Mouse (Mus musculus) heart, embryonic 16.5 days (tissue): ENCODE data around the gene Ipo9. TPM values are rescaled to one million over a fixed set of nuclear protein-coding genes. Genes with fewer than 3 reads are reported as not detected.

ENCODE experiments used
- ATAC-seq: fragments of 200-750 bp; cut with Nextera tagmentation; replicated peaks from 2 replicates; pipeline ENCODE4 v1.8.0; 2017; ENCODE audit warnings: moderate number of reproducible peaks; ENCODE audit not compliant: insufficient read depth, low FRiP score; ENCODE audit errors: extremely low read depth
- H3K27ac ChIP-seq: fragments of 300-500 bp; sonication (generic); 2 replicates; pipeline ENCODE4 v1.5.1; 2014; ENCODE audit warnings: mild to moderate bottlenecking, low read length, control low read depth, moderate library complexity
- H3K27me3 ChIP-seq: fragments of 300-500 bp; sonication (generic); 2 replicates; pipeline ENCODE4 v1.6.1; 2014; ENCODE audit warnings: low read length, mixed read lengths; ENCODE audit not compliant: control insufficient read depth, insufficient read depth
- H3K36me3 ChIP-seq: fragments of 300-500 bp; sonication (generic); 2 replicates; pipeline ENCODE4 v1.6.1; 2014; ENCODE audit not compliant: control insufficient read depth, insufficient read depth
- H3K4me1 ChIP-seq: fragments of 300-500 bp; sonication (generic); 2 replicates; pipeline ENCODE4 v1.6.1; 2014; ENCODE audit warnings: low read length, mixed read lengths; ENCODE audit not compliant: control insufficient read depth, insufficient read depth
- H3K4me2 ChIP-seq: fragments of 300-500 bp; sonication (generic); 2 replicates; pipeline ENCODE4 v1.6.1; 2014; ENCODE audit warnings: low read depth, mild to moderate bottlenecking, control low read depth, low read length
- H3K4me3 ChIP-seq: fragments of 300-500 bp; sonication (generic); 2 replicates; pipeline ENCODE4 v1.5.1; 2014; ENCODE audit warnings: mild to moderate bottlenecking, control low read depth, low read length
- H3K9ac ChIP-seq: fragments of 300-500 bp; sonication (generic); 2 replicates; pipeline ENCODE4 v1.6.1; 2014; ENCODE audit warnings: low read length, control low read depth
- H3K9me3 ChIP-seq: fragments of 300-500 bp; sonication (generic); replicated peaks from 2 replicates; pipeline ENCODE4 v1.6.1; 2016; ENCODE audit warnings: low read length; ENCODE audit not compliant: control insufficient read depth
- WGBS: fragments of 180-500 bp; shearing (Covaris S2); extraction: QIAGEN DNeasy Blood & Tissue Kit; methylation state at CpG from one replicate; pipeline ENCODE4 v1.1.7; 2014; 5-methylcytosine and 5-hydroxymethylcytosine counted together
- polyA plus RNA-seq: library from polyadenylated mRNA; unstranded; fragments of >200 nt; fragmentation: Nextera tagmentation; extraction: Ambion mirVana; gene quantifications from 2 replicates; pipeline ENCODE4 v1.2.1, GENCODE M21; 2015

The Ipo9 gene
- polyA plus RNA-seq, 1 experiment from 2014 or later: 58.1 TPM

GRCm38 (mm10) chr1:135413996-135414395 lies 16.3 kb downstream of the Ipo9 start:
- Histone ChIP-seq H3K36me3 (peaks cover 52% of the 10 kb centered on the region), H3K9me3 (no peaks in the 10 kb centered on the region), H3K4me2 (0 out of 2 replicates have a peak overlapping the region, but pooled peaks have one; percentile 2), H3K9ac (no peak overlapping the region), H3K4me1 (peaks cover 24% of the 10 kb centered on the region), H3K4me3 (no peak overlapping the region), H3K27ac (peak overlapping the region; percentile 72), H3K27me3 (no peaks in the 10 kb centered on the region)
- no peak for ATAC-seq

- Histone ChIP-seq H3K9ac (no peak overlapping the region), H3K27me3 (no peaks in the 10 kb centered on the region), H3K4me1 (peaks cover 24% of the 10 kb centered on the region), H3K27ac (peak overlapping the region; percentile 84; the same call in 1 of the 2 replicates), H3K4me2 (no peak overlapping the region), H3K9me3 (no peaks in the 10 kb centered on the region), H3K4me3 (no peak overlapping the region), H3K36me3 (peaks cover 51% of the 10 kb centered on the region)
- WGBS: 84% methylated on average over 4 of the region's 4 CpGs
- ATAC-seq: no peak
These were observed 18.2 kb downstream of the Ipo9 start for GRCm38 (mm10) chr1:135412130-135412529.

GRCm38 (mm10) chr1:135410967-135411366 lies 19.3 kb downstream of the Ipo9 start:
- Histone ChIP-seq H3K27me3 (no peaks in the 10 kb centered on the region), H3K4me1 (peaks cover 24% of the 10 kb centered on the region), H3K9me3 (no peaks in the 10 kb centered on the region), H3K36me3 (peaks cover 50% of the 10 kb centered on the region), H3K4me3 (no peak overlapping the region), H3K9ac (no peak overlapping the region), H3K27ac (peak overlapping the region; percentile 84), H3K4me2 (no peak overlapping the region)
- 28% methylated on average over 2 of the region's 2 CpGs for WGBS
- ATAC-seq: peak; percentile 88

- Histone ChIP-seq H3K9me3 (no peaks in the 10 kb centered on the region), H3K36me3 (peaks cover 52% of the 10 kb centered on the region), H3K4me2 (no peak overlapping the region), H3K9ac (no peak overlapping the region), H3K4me3 (no peak overlapping the region), H3K4me1 (peaks cover 21% of the 10 kb centered on the region), H3K27ac (no peak overlapping the region), H3K27me3 (no peaks in the 10 kb centered on the region)
- 96% methylated on average over 4 of the region's 4 CpGs for WGBS
- ATAC-seq: no peak
These were observed 21.3 kb downstream of the Ipo9 start for GRCm38 (mm10) chr1:135408973-135409372.

- peaks cover 69% of the 10 kb centered on the region for H3K36me3 ChIP-seq
- no peak overlapping the region for H3K4me2 ChIP-seq
- H3K4me1 ChIP-seq: no peaks in the 10 kb centered on the region
- H3K27ac ChIP-seq: no peak overlapping the region
- H3K9me3 ChIP-seq: no peaks in the 10 kb centered on the region
- H3K9ac ChIP-seq: no peak overlapping the region
- no peak for ATAC-seq
- no peak overlapping the region for H3K4me3 ChIP-seq
- WGBS: 65% methylated on average over 7 of the region's 7 CpGs
- H3K27me3 ChIP-seq: no peaks in the 10 kb centered on the region
These were observed 24.9 kb downstream of the Ipo9 start for GRCm38 (mm10) chr1:135405356-135405755.

GRCm38 (mm10) chr1:135401452-135402110 lies 28.7 kb downstream of the Ipo9 start:
- no peak overlapping the region for H3K4me3 ChIP-seq
- peaks cover 66% of the 10 kb centered on the region for H3K36me3 ChIP-seq
- H3K4me1 ChIP-seq: no peaks in the 10 kb centered on the region
- no peak overlapping the region for H3K4me2 ChIP-seq
- no peaks in the 10 kb centered on the region for H3K9me3 ChIP-seq
- H3K27me3 ChIP-seq: no peaks in the 10 kb centered on the region
- no peak for ATAC-seq
- no peak overlapping the region for H3K27ac ChIP-seq
- 83% methylated on average over 3 of the region's 3 CpGs for WGBS
- no peak overlapping the region for H3K9ac ChIP-seq

GRCm38 (mm10) chr1:135399466-135399865 lies 30.8 kb downstream of the Ipo9 start:
- Histone ChIP-seq H3K36me3 (peaks cover 60% of the 10 kb centered on the region), H3K4me2 (no peak overlapping the region), H3K9ac (no peak overlapping the region), H3K27ac (no peak overlapping the region), H3K4me3 (no peak overlapping the region), H3K4me1 (no peaks in the 10 kb centered on the region), H3K27me3 (no peaks in the 10 kb centered on the region), H3K9me3 (no peaks in the 10 kb centered on the region)
- WGBS: 94% methylated on average over 5 of the region's 5 CpGs
- no peak for ATAC-seq

- no peak overlapping the region for H3K4me2 ChIP-seq
- WGBS: 80% methylated on average over 9 of the region's 9 CpGs
- H3K4me3 ChIP-seq: no peak overlapping the region
- peaks cover 6% of the 10 kb centered on the region for H3K4me1 ChIP-seq
- H3K9me3 ChIP-seq: no peaks in the 10 kb centered on the region
- H3K36me3 ChIP-seq: peaks cover 69% of the 10 kb centered on the region
- H3K27me3 ChIP-seq: no peaks in the 10 kb centered on the region
- no peak overlapping the region for H3K9ac ChIP-seq
- no peak for ATAC-seq
- no peak overlapping the region for H3K27ac ChIP-seq
These were observed 45.1 kb downstream of the Ipo9 start for GRCm38 (mm10) chr1:135385161-135385560.

- Histone ChIP-seq H3K36me3 (peaks cover 61% of the 10 kb centered on the region), H3K27ac (no peak overlapping the region), H3K4me2 (no peak overlapping the region), H3K9ac (no peak overlapping the region), H3K4me1 (peaks cover 16% of the 10 kb centered on the region), H3K4me3 (no peak overlapping the region), H3K9me3 (no peaks in the 10 kb centered on the region), H3K27me3 (no peaks in the 10 kb centered on the region)
- ATAC-seq: no peak
- WGBS: 94% methylated on average over 5 of the region's 5 CpGs
These were observed 46.1 kb downstream of the Ipo9 start for GRCm38 (mm10) chr1:135384171-135384570.
